Mouse (Mus musculus) C2C12 (cell line): ENCODE measurements around the gene Dcakd.

ENCODE experiments used
- CEBPB ChIP-seq: IDR thresholded peaks from one replicate; pipeline ENCODE4 v1.6.1; 2011; ENCODE audit warnings: low read depth, mild to moderate bottlenecking, control low read depth, moderate library complexity
- CTCF ChIP-seq: IDR thresholded peaks from one replicate; pipeline ENCODE4 v1.5.1; 2011; ENCODE audit not compliant: control insufficient read depth, insufficient read depth, insufficient read length
- MAX ChIP-seq: IDR thresholded peaks from one replicate; pipeline ENCODE4 v1.6.1; 2011; ENCODE audit warnings: mild to moderate bottlenecking, control low read depth
- MYOD1 ChIP-seq: IDR thresholded peaks from one replicate; pipeline ENCODE4 v1.6.1; 2011; ENCODE audit warnings: low read depth; ENCODE audit not compliant: control insufficient read depth, insufficient read length

- TF ChIP-seq MYOD1: no peak
- TF ChIP-seq CTCF: no peak
- TF ChIP-seq MAX: no peak
- no peak for TF ChIP-seq CEBPB
Observed at GRCm38 (mm10) chr11:103073671-103074070, 45.5 kb upstream of the Dcakd start.
